Mouse (Mus musculus) myocyte (in vitro differentiated cells): ENCODE results near the gene Cfap61. TPM values are rescaled to one million over a fixed set of nuclear protein-coding genes. Genes with fewer than 3 reads are reported as not detected.
"Not testable (repeated sequence)": the region's sequence is repeated elsewhere in the genome, so short reads cannot be mapped to it uniquely, and the experiment has no call there.

Experiments
- H3K27me3 ChIP-seq: one replicate; pipeline ENCODE4 v1.6.1; 2011; ENCODE audit not compliant: control insufficient read depth, insufficient read depth, insufficient read length
- H3K36me3 ChIP-seq: one replicate; pipeline ENCODE4 v1.6.1; 2011; ENCODE audit not compliant: control insufficient read depth, insufficient read depth
- H3K4me2 ChIP-seq: one replicate; pipeline ENCODE4 v1.6.1; 2011; ENCODE audit warnings: low read depth, control low read depth
- H3K4me3 ChIP-seq: one replicate; pipeline ENCODE4 v1.5.1; 2011; ENCODE audit warnings: mild to moderate bottlenecking, control low read depth, moderate library complexity
- H3K79me2 ChIP-seq: one replicate; pipeline ENCODE4 v1.6.1; 2011; ENCODE audit not compliant: control insufficient read depth, insufficient read depth
- H3ac ChIP-seq: one replicate; pipeline ENCODE4 v1.6.1; 2011; ENCODE audit not compliant: control insufficient read depth, insufficient read length
- CEBPB ChIP-seq: IDR thresholded peaks from 2 replicates; pipeline ENCODE4 v1.6.1; 2011; ENCODE audit warnings: mild to moderate bottlenecking, moderate library complexity; ENCODE audit not compliant: poor library complexity, insufficient read depth, severe bottlenecking
- E2F4 ChIP-seq: IDR thresholded peaks from one replicate; pipeline ENCODE4 v1.6.1; 2011; ENCODE audit warnings: mild to moderate bottlenecking, control low read depth, moderate library complexity; ENCODE audit not compliant: insufficient read depth
- MAX ChIP-seq: IDR thresholded peaks from one replicate; pipeline ENCODE4 v1.6.1; 2011; ENCODE audit warnings: low read depth, mild to moderate bottlenecking, control low read depth
- MYOD1 ChIP-seq, 3 experiments: IDR thresholded peaks; one replicate each; pipeline ENCODE4 v1.6.1; 2011; ENCODE audit warnings: control low read depth in 2 of 3, low read depth in 2 of 3, mild to moderate bottlenecking in 2 of 3, moderate library complexity in 1 of 3; ENCODE audit not compliant: insufficient read length in 2 of 3, control insufficient read depth in 1 of 3
- MYOG ChIP-seq, 3 experiments: IDR thresholded peaks; one replicate each; pipeline ENCODE4 v1.6.1; 2011; ENCODE audit warnings: control low read depth in 2 of 3, low read depth in 2 of 3, mild to moderate bottlenecking in 2 of 3; ENCODE audit not compliant: insufficient read length in 2 of 3, control insufficient read depth in 1 of 3, insufficient read depth in 1 of 3
- POLR2A ChIP-seq: IDR thresholded peaks from one replicate; pipeline ENCODE4 v1.6.1; 2011; ENCODE audit warnings: low read depth, mild to moderate bottlenecking, control low read depth, moderate library complexity; ENCODE audit not compliant: insufficient read length
- POLR2AphosphoS2 ChIP-seq: IDR thresholded peaks from one replicate; pipeline ENCODE4 v1.6.1; 2011; ENCODE audit warnings: low read depth, control low read depth; ENCODE audit not compliant: insufficient read length
- REST ChIP-seq: IDR thresholded peaks from one replicate; pipeline ENCODE4 v1.6.1; 2011; ENCODE audit warnings: mild to moderate bottlenecking, control low read depth, moderate library complexity; ENCODE audit not compliant: insufficient read depth, insufficient read length
- SRF ChIP-seq: IDR thresholded peaks from one replicate; pipeline ENCODE4 v1.6.1; 2011; ENCODE audit warnings: low read depth; ENCODE audit not compliant: control insufficient read depth, insufficient read length
- TCF12 ChIP-seq: IDR thresholded peaks from one replicate; pipeline ENCODE4 v1.6.1; 2011; ENCODE audit warnings: mild to moderate bottlenecking, control low read depth; ENCODE audit not compliant: poor library complexity, insufficient read depth, severe bottlenecking
- TCF3 ChIP-seq: IDR thresholded peaks from one replicate; pipeline ENCODE4 v1.6.1; 2011; ENCODE audit warnings: low read depth, control low read depth; ENCODE audit not compliant: insufficient read length
- USF1 ChIP-seq: IDR thresholded peaks from one replicate; pipeline ENCODE4 v1.6.1; 2011; ENCODE audit warnings: low read depth, mild to moderate bottlenecking, control low read depth, moderate library complexity
- polyA plus RNA-seq: library from polyadenylated mRNA; unstranded; fragments of >200 nt; fragmentation: generic; extraction: Trizol; gene quantifications from one replicate; pipeline ENCODE4 v1.2.1, GENCODE M21; 2012; ENCODE audit warnings: missing spikeins

Gene Cfap61
- polyA plus RNA-seq, 1 experiment: 0.06 TPM

- no peak overlapping the region for H3K4me2 ChIP-seq
- no peak overlapping the region for H3K4me3 ChIP-seq
- TF ChIP-seq CEBPB (no peak), REST (no peak), MAX (no peak), USF1 (no peak), TCF12 (no peak), POLR2AphosphoS2 (no peak), TCF3 (no peak), SRF (no peak), POLR2A (no peak), MYOD1 (IDR thresholded peaks at IDR 0.05; ENCODE audit: control insufficient read depth in 1 of 3, insufficient read length in 2 of 3, low read depth in 2 of 3) (no peak), MYOG (IDR thresholded peaks at IDR 0.05; ENCODE audit: control insufficient read depth in 1 of 3, insufficient read depth in 1 of 3, insufficient read length in 2 of 3, low read depth in 2 of 3) (no peak), E2F4 (no peak)
- peaks cover 17% of the 10 kb centered on the region for H3K36me3 ChIP-seq
- no peak overlapping the region for H3ac ChIP-seq
- H3K27me3 ChIP-seq: no peaks in the 10 kb centered on the region
- H3K79me2 ChIP-seq: no peaks in the 10 kb centered on the region
These were observed 44.0 kb upstream of the Cfap61 start for GRCm38 (mm10) chr2:145890571-145890970.

- H3K27me3 ChIP-seq: no peaks in the 10 kb centered on the region
- no peak for TF ChIP-seq CEBPB
- no peak for TF ChIP-seq TCF12
- no peak for TF ChIP-seq USF1
- no peak for TF ChIP-seq MYOD1 (IDR thresholded peaks at IDR 0.05; ENCODE audit: control insufficient read depth in 1 of 3, insufficient read length in 2 of 3, low read depth in 2 of 3)
- no peak for TF ChIP-seq REST
- no peak for TF ChIP-seq POLR2AphosphoS2
- no peak for TF ChIP-seq POLR2A
- no peak for TF ChIP-seq E2F4
- TF ChIP-seq MYOG (IDR thresholded peaks at IDR 0.05; ENCODE audit: control insufficient read depth in 1 of 3, insufficient read depth in 1 of 3, insufficient read length in 2 of 3, low read depth in 2 of 3): no peak
- TF ChIP-seq TCF3: no peak
- TF ChIP-seq SRF: no peak
- H3ac ChIP-seq: no peak overlapping the region
- no peak overlapping the region for H3K4me2 ChIP-seq
- no peak overlapping the region for H3K4me3 ChIP-seq
- H3K79me2 ChIP-seq: no peaks in the 10 kb centered on the region
- H3K36me3 ChIP-seq: no peaks in the 10 kb centered on the region
These were observed 40.8 kb upstream of the Cfap61 start for GRCm38 (mm10) chr2:145893756-145894155.

- H3K36me3 ChIP-seq: no peaks in the 10 kb centered on the region
- no peak overlapping the region for H3K4me2 ChIP-seq
- no peak overlapping the region for H3K4me3 ChIP-seq
- TF ChIP-seq CEBPB: no peak
- no peak for TF ChIP-seq POLR2A
- TF ChIP-seq SRF: no peak
- TF ChIP-seq MAX: no peak
- no peak for TF ChIP-seq MYOG (IDR thresholded peaks at IDR 0.05; ENCODE audit: control insufficient read depth in 1 of 3, insufficient read depth in 1 of 3, insufficient read length in 2 of 3, low read depth in 2 of 3)
- no peak for TF ChIP-seq POLR2AphosphoS2
- TF ChIP-seq USF1: no peak
- no peak for TF ChIP-seq TCF12
- no peak for TF ChIP-seq REST
- no peak for TF ChIP-seq TCF3
- H3K27me3 ChIP-seq: no peaks in the 10 kb centered on the region
- no peak overlapping the region for H3ac ChIP-seq
- no peaks in the 10 kb centered on the region for H3K79me2 ChIP-seq
These were observed 36.5 kb upstream of the Cfap61 start for GRCm38 (mm10) chr2:145898106-145898505.

GRCm38 (mm10) chr2:145900318-145900717, 34.3 kb upstream of the Cfap61 start:
- not testable (repeated sequence) for H3K4me3 ChIP-seq, H3ac ChIP-seq, H3K36me3 ChIP-seq, H3K27me3 ChIP-seq, H3K4me2 ChIP-seq
- H3K79me2 ChIP-seq: peaks cover 21% of the 10 kb centered on the region

GRCm38 (mm10) chr2:145901861-145902260, 32.7 kb upstream of the Cfap61 start, which contains the start of gene Naa20:
Gene Naa20, plus strand, starts transcription at chr2:145902099.
- Histone ChIP-seq H3K4me3 (peak within 1 kb of the TSS; percentile 77), H3K79me2 (peaks cover 36% of the 10 kb centered on the region), H3K27me3 (no peaks in the 10 kb centered on the region), H3K4me2 (peak within 1 kb of the TSS; percentile 86), H3K36me3 (peaks cover 8% of the 10 kb centered on the region), H3ac (peak within 1 kb of the TSS; percentile 43)
- TF ChIP-seq MAX (no peak), MYOG (IDR thresholded peaks at IDR 0.05; ENCODE audit: control insufficient read depth in 1 of 3, insufficient read depth in 1 of 3, insufficient read length in 2 of 3, low read depth in 2 of 3) (no peak), POLR2AphosphoS2 (no peak), POLR2A (no peak), TCF12 (no peak), E2F4 (no peak), TCF3 (no peak), USF1 (no peak), REST (no peak), SRF (no peak)
